Mouse (Mus musculus): ENCODE results near the gene Prkg1.

GRCm38 (mm10) chr19:30902290-30902689, 862.5 kb downstream of the Prkg1 start:
- TF ChIP-seq POLR2A (IDR thresholded peaks at IDR 0.05; ENCODE audit: low read depth, low read length) (no peak), CTCF (IDR thresholded peaks at IDR 0.05; ENCODE audit: borderline replicate concordance, insufficient read depth, low read length) (no peak)
